8 mouse cellular contexts compared by ENCODE assay signal in the genomic region with DNA sequence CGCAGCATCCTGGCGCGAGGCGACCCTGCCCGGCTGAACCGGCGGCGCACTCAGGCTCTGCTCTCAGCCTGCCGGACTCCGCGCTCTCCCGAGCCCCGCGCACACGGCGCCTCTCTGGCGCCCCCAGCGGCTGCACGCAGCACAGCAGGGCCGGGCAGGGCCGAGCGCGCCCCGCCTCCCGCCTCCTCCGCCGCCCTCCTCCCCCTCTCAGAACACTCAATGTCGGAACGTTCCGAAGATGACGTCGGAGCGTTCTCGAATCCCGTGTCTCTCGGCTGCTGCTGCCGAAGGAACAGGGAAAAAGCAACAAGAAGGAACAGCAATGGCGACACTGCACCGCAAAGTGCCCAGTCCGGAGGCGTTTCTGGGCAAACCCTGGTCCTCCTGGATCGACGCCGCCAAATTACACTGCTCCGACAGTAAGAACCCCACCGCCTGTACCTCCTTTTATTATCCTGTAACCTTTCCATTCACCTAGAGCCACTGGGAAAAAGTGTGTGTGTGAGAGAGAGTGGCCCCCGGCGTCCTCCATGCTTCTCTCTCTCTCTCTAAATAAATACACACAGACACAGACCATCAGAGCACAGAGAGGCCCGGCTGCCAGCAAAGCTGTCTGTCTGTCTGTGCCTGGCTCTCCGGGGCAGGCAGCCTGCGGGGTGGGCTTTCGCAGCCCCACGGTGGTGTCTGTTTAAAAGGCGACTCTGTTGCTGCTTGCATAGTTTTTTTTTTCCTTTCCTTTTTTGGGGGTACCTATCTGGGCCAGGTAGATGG. TPM values are rescaled to one million over a fixed set of nuclear protein-coding genes. Genes with fewer than 3 reads are reported as not detected.
DNase-seq lines count a peak whose midpoint lies in the region; ATAC-seq and TF ChIP-seq lines count a peak whose summit lies in the region.

A gene (plus strand): TSS at position 197 of the 771 bp plus-strand sequence.

- H3K9me3 ChIP-seq in embryonic facial prominence, embryonic 13.5 days = no peaks in the 10 kb centered on the region
- no peaks in the 10 kb centered on the region for H3K9me3 ChIP-seq in limb, embryonic 12.5 days
- H3K9me3 ChIP-seq in midbrain, embryonic 15.5 days = no peaks in the 10 kb centered on the region

- H3K4me2 ChIP-seq in embryonic facial prominence, embryonic 13.5 days = peak within 1 kb of the TSS; percentile 87
- H3K4me2 ChIP-seq in limb, embryonic 12.5 days = peak within 1 kb of the TSS; percentile 90
- H3K4me2 ChIP-seq in midbrain, embryonic 15.5 days = peak within 1 kb of the TSS; percentile 94

- under 1% methylated on average over 54 of the region's 54 CpGs for WGBS in embryonic facial prominence, embryonic 13.5 days
- WGBS in kidney, adult 2 months = under 1% methylated on average over 48 of the region's 54 CpGs
- under 1% methylated on average over 54 of the region's 54 CpGs for WGBS in limb, embryonic 12.5 days
- under 1% methylated on average over 54 of the region's 54 CpGs for WGBS in midbrain, embryonic 15.5 days
- 1% methylated on average over 54 of the region's 54 CpGs for whole genome bisulfite sequencing in spleen, adult 2 months

- peak; percentile 92 for DNase-seq in 3134 (ENCODE audit: extremely low read depth, insufficient read length, low spot score)
- DNase-seq in adrenal gland, postnatal 36 days = peak; percentile 92 to 95
- DNase-seq in heart, adult 18-20 months = peak; percentile 93 to 95
- peak; percentile 96 for DNase-seq in kidney, adult 2 months
- DNase-seq in spleen, adult 2 months (ENCODE audit: low read depth in 1 of 2, low spot score in 2 of 2) = peak; percentile 72 to 83

- peak; percentile 87 for ATAC-seq in embryonic facial prominence, embryonic 13.5 days (ENCODE audit: insufficient number of reproducible peaks, insufficient read depth, low FRiP score, low TSS enrichment, low read depth)
- peak; percentile 92 for ATAC-seq in limb, embryonic 12.5 days (ENCODE audit: insufficient number of reproducible peaks, insufficient read depth, low FRiP score, low TSS enrichment, low read depth)
- peak; percentile 94 for ATAC-seq in midbrain, embryonic 15.5 days (replicated peaks)

- TF ChIP-seq CTCF in kidney, adult 2 months (conservative IDR thresholded peaks at IDR 0.05; ENCODE audit: insufficient read depth, insufficient read length, low read depth, low read length) = peak; percentile 72
- peak; percentile 96 for TF ChIP-seq CTCF in spleen, adult 2 months (IDR thresholded peaks at IDR 0.05; ENCODE audit: extremely low read depth, insufficient read depth, insufficient read length, insufficient replicate concordance)

- H3K27me3 ChIP-seq in embryonic facial prominence, embryonic 13.5 days = peaks cover 8% of the 10 kb centered on the region; the same call in 1 of the 2 replicates
- no peaks in the 10 kb centered on the region for H3K27me3 ChIP-seq in kidney, adult 2 months (replicated peaks; ENCODE audit: control insufficient read depth, insufficient read depth, low read length)
- H3K27me3 ChIP-seq in limb, embryonic 12.5 days = peaks cover 23% of the 10 kb centered on the region; the same call in 1 of the 2 replicates
- peaks cover 5% of the 10 kb centered on the region; the same call in 1 of the 2 replicates for H3K27me3 ChIP-seq in midbrain, embryonic 15.5 days (replicated peaks)
- 0 out of 2 replicates have a peak, but pooled peaks cover 3% of the 10 kb centered on the region for H3K27me3 ChIP-seq in spleen, adult 2 months (ENCODE audit: control insufficient read depth, insufficient read depth, low read length)

- H3K4me3 ChIP-seq in embryonic facial prominence, embryonic 13.5 days = peak within 1 kb of the TSS; percentile 65
- H3K4me3 ChIP-seq in kidney, adult 2 months (ENCODE audit: insufficient read depth, low read depth, low read length) = peak within 1 kb of the TSS; percentile 70
- peak within 1 kb of the TSS; percentile 72 for H3K4me3 ChIP-seq in limb, embryonic 12.5 days (replicated peaks)
- H3K4me3 ChIP-seq in midbrain, embryonic 15.5 days = peak within 1 kb of the TSS; percentile 64
- peak within 1 kb of the TSS; percentile 96 for H3K4me3 ChIP-seq in spleen, adult 2 months (ENCODE audit: extremely low read depth, insufficient read depth, insufficient read length)

- H3K27ac ChIP-seq in embryonic facial prominence, embryonic 13.5 days = peak within 1 kb of the TSS; percentile 89
- H3K27ac ChIP-seq in kidney, adult 2 months (ENCODE audit: insufficient read depth, low read depth, low read length) = peak within 1 kb of the TSS; percentile 62
- H3K27ac ChIP-seq in limb, embryonic 12.5 days = peak within 1 kb of the TSS; percentile 74
- peak within 1 kb of the TSS; percentile 84 for H3K27ac ChIP-seq in midbrain, embryonic 15.5 days
- peak within 1 kb of the TSS; percentile 72 for H3K27ac ChIP-seq in spleen, adult 2 months (ENCODE audit: insufficient read depth, low read length)

- H3K9ac ChIP-seq in embryonic facial prominence, embryonic 13.5 days = peak within 1 kb of the TSS; percentile 86
- H3K9ac ChIP-seq in limb, embryonic 12.5 days (replicated peaks) = peak within 1 kb of the TSS; percentile 83
- H3K9ac ChIP-seq in midbrain, embryonic 15.5 days = peak within 1 kb of the TSS; percentile 66

- H3K4me1 ChIP-seq in embryonic facial prominence, embryonic 13.5 days = peaks cover 25% of the 10 kb centered on the region
- peaks cover 7% of the 10 kb centered on the region; the same call in 1 of the 2 replicates for H3K4me1 ChIP-seq in kidney, adult 2 months (ENCODE audit: control insufficient read depth, insufficient read depth, low read length)
- H3K4me1 ChIP-seq in limb, embryonic 12.5 days (replicated peaks) = peaks cover 18% of the 10 kb centered on the region
- H3K4me1 ChIP-seq in midbrain, embryonic 15.5 days = peaks cover 31% of the 10 kb centered on the region
- H3K4me1 ChIP-seq in spleen, adult 2 months (ENCODE audit: control insufficient read depth, insufficient read depth, insufficient read length) = no peaks in the 10 kb centered on the region; the same call in none of the 2 replicates

- no peaks in the 10 kb centered on the region for H3K36me3 ChIP-seq in embryonic facial prominence, embryonic 13.5 days
- no peaks in the 10 kb centered on the region for H3K36me3 ChIP-seq in kidney, adult 2 months (ENCODE audit: control insufficient read depth, insufficient read depth, low read length)
- H3K36me3 ChIP-seq in limb, embryonic 12.5 days = no peaks in the 10 kb centered on the region
- H3K36me3 ChIP-seq in midbrain, embryonic 15.5 days (replicated peaks) = no peaks in the 10 kb centered on the region
- no peaks in the 10 kb centered on the region for H3K36me3 ChIP-seq in spleen, adult 2 months (ENCODE audit: control insufficient read depth, insufficient read depth, low read length)

- TF ChIP-seq POLR2A in kidney, adult 2 months (IDR thresholded peaks at IDR 0.05; ENCODE audit: low read depth, low read length) = peak; percentile 62
- peak; percentile 22 for TF ChIP-seq POLR2A in spleen, adult 2 months (IDR thresholded peaks at IDR 0.05; ENCODE audit: low read depth, low read length)

RNA-seq across cellular contexts. Expression of the gene that starts here (rescaled TPM):
- 10 to 100 TPM; 26.5 to 29.5 TPM for total RNA-seq in adrenal gland, postnatal 36 days (2021)
- polyA plus RNA-seq in embryonic facial prominence, embryonic 13.5 days (2015; fragmentation: Nextera tagmentation; extraction: Ambion mirVana) = 15.4 and 16.4 TPM in 2 replicates
- total RNA-seq in heart, adult 18-20 months (2021) = 10 to 100 TPM; 16.9 to 17.4 TPM
- 22.0 and 23.7 TPM in 2 replicates for polyA plus RNA-seq in kidney, adult 2 months (2012; rRNA removed)
- 11.2 and 13.8 TPM in 2 replicates for polyA plus RNA-seq in limb, embryonic 12.5 days (2016; fragmentation: Nextera tagmentation; extraction: Ambion mirVana)
- 20.2 and 24.4 TPM in 2 replicates for polyA plus RNA-seq in midbrain, embryonic 15.5 days (2015; fragmentation: Nextera tagmentation; extraction: Ambion mirVana)
- polyA plus RNA-seq in spleen, adult 2 months (2012; rRNA removed) = 36.5 and 37.1 TPM in 2 replicates

Comparison
In these comparisons a context has a peak if more than half of its experiments do, and no peak if none do; other contexts are left out.
1. Peak in every context shown above with its lines: DNase-seq, ATAC-seq, H3K4me3 ChIP-seq and H3K27ac ChIP-seq.